ENCODE assay signal across 8 mouse cellular contexts in genomic region chr19:42744162-42744586, GRCm38 (mm10). TPM values are rescaled to one million over a fixed set of nuclear protein-coding genes. Genes with fewer than 3 reads are reported as not detected.
DNase-seq lines count a peak whose midpoint lies in the region; ATAC-seq and TF ChIP-seq lines count a peak whose summit lies in the region.

No protein-coding gene starts in this region.

- H3K4me2 ChIP-seq in embryonic facial prominence, embryonic 15.5 days (replicated peaks), result no peak overlapping the region
- H3K4me2 ChIP-seq in heart, embryonic 11.5 days, result no peak overlapping the region
- no peak overlapping the region for H3K4me2 ChIP-seq in kidney, postnatal 0 days (ENCODE audit: low read length)
- H3K4me2 ChIP-seq in midbrain, postnatal 0 days (ENCODE audit: low read depth, low read length, poor library complexity, severe bottlenecking), result no peak overlapping the region

- TF ChIP-seq POLR2A in liver, adult 2 months (IDR thresholded peaks at IDR 0.05; ENCODE audit: extremely low read depth, insufficient read depth, low read length), result no peak

- H3K79me3 ChIP-seq in C2C12 (ENCODE audit: low read depth), result no peaks in the 10 kb centered on the region

- no peaks in the 10 kb centered on the region for H3K9me3 ChIP-seq in embryonic facial prominence, embryonic 15.5 days (replicated peaks)
- H3K9me3 ChIP-seq in heart, embryonic 11.5 days (replicated peaks; ENCODE audit: control insufficient read depth, low read length), result no peaks in the 10 kb centered on the region
- no peaks in the 10 kb centered on the region for H3K9me3 ChIP-seq in kidney, postnatal 0 days (replicated peaks; ENCODE audit: low read length)
- H3K9me3 ChIP-seq in midbrain, postnatal 0 days (ENCODE audit: low read length), result no peaks in the 10 kb centered on the region

- peak; percentile 41 for DNase-seq in R1 (ENCODE audit: low read depth, low spot score)
- DNase-seq in kidney, postnatal 0 days (ENCODE audit: low spot score), result peak; percentile 88
- peak; percentile 34 for DNase-seq in liver, adult 2 months (ENCODE audit: extremely low read depth, low read depth, low spot score)
- DNase-seq in midbrain, postnatal 0 days (ENCODE audit: low spot score), result peak; percentile 80
- peak; percentile 55 to 71 for DNase-seq in urinary bladder, postnatal 4 days (ENCODE audit: low spot score in 2 of 2)

- no peak overlapping the region for H3K4me3 ChIP-seq in C2C12 (ENCODE audit: insufficient read depth, poor library complexity, severe bottlenecking)
- no peak overlapping the region for H3K4me3 ChIP-seq in embryonic facial prominence, embryonic 15.5 days (replicated peaks)
- no peak overlapping the region for H3K4me3 ChIP-seq in heart, embryonic 11.5 days (ENCODE audit: low read depth, low read length)
- H3K4me3 ChIP-seq in kidney, postnatal 0 days (replicated peaks; ENCODE audit: low read depth, low read length), result no peak overlapping the region
- no peak overlapping the region for H3K4me3 ChIP-seq in liver, adult 2 months (ENCODE audit: insufficient read depth, low read depth, low read length)
- H3K4me3 ChIP-seq in midbrain, postnatal 0 days (ENCODE audit: low read depth, low read length), result no peak overlapping the region

- H3K36me3 ChIP-seq in C2C12 (ENCODE audit: control insufficient read depth, insufficient read depth), result no peaks in the 10 kb centered on the region
- H3K36me3 ChIP-seq in embryonic facial prominence, embryonic 15.5 days, result no peaks in the 10 kb centered on the region
- H3K36me3 ChIP-seq in heart, embryonic 11.5 days (ENCODE audit: control insufficient read depth, insufficient read depth, low read length), result no peaks in the 10 kb centered on the region
- H3K36me3 ChIP-seq in kidney, postnatal 0 days (ENCODE audit: insufficient read depth, low read length), result no peaks in the 10 kb centered on the region
- no peaks in the 10 kb centered on the region for H3K36me3 ChIP-seq in liver, adult 2 months (ENCODE audit: control insufficient read depth, insufficient read depth, low read length)
- no peaks in the 10 kb centered on the region for H3K36me3 ChIP-seq in midbrain, postnatal 0 days (ENCODE audit: insufficient read depth, low read length)

- ATAC-seq in embryonic facial prominence, embryonic 15.5 days (ENCODE audit: insufficient number of reproducible peaks, low FRiP score, low TSS enrichment, low read depth), result peak; percentile 70
- ATAC-seq in heart, embryonic 11.5 days (replicated peaks; ENCODE audit: insufficient number of reproducible peaks, low FRiP score, low TSS enrichment), result peak; percentile 43; the same call in 1 of the 2 replicates
- no peak for ATAC-seq in kidney, postnatal 0 days (replicated peaks; ENCODE audit: low FRiP score, low read depth)
- peak; percentile 76 for ATAC-seq in midbrain, postnatal 0 days (ENCODE audit: low FRiP score)

- peak; percentile 61 for TF ChIP-seq CTCF in C2C12 (IDR thresholded peaks at IDR 0.05; ENCODE audit: control insufficient read depth, insufficient read depth, insufficient read length)
- peak; percentile 87 for TF ChIP-seq CTCF in kidney, postnatal 0 days (IDR thresholded peaks at IDR 0.05; ENCODE audit: low read depth)
- peak; percentile 93 for TF ChIP-seq CTCF in liver, adult 2 months (IDR thresholded peaks at IDR 0.05; ENCODE audit: low read depth, low read length)
- TF ChIP-seq CTCF in midbrain, postnatal 0 days (IDR thresholded peaks at IDR 0.05), result peak; percentile 88

- H3ac ChIP-seq in C2C12 (ENCODE audit: control insufficient read depth, insufficient read length, low read depth), result no peak overlapping the region

- 0 out of 2 replicates have a peak overlapping the region, but pooled peaks have one; percentile 1 for H3K27ac ChIP-seq in embryonic facial prominence, embryonic 15.5 days (replicated peaks)
- no peak overlapping the region for H3K27ac ChIP-seq in heart, embryonic 11.5 days (ENCODE audit: low read depth, low read length)
- no peak overlapping the region for H3K27ac ChIP-seq in kidney, postnatal 0 days
- no peak overlapping the region for H3K27ac ChIP-seq in liver, adult 2 months (replicated peaks; ENCODE audit: insufficient read depth, low read depth, low read length)
- no peak overlapping the region for H3K27ac ChIP-seq in midbrain, postnatal 0 days (ENCODE audit: low read depth, low read length)

- no peaks in the 10 kb centered on the region for H3K79me2 ChIP-seq in C2C12 (ENCODE audit: control insufficient read depth, insufficient read depth)
- no peaks in the 10 kb centered on the region for H3K79me2 ChIP-seq in liver, adult 2 months (ENCODE audit: control insufficient read depth, insufficient read depth, low read length)

- H3K27me3 ChIP-seq in C2C12 (ENCODE audit: control insufficient read depth, insufficient read depth, insufficient read length), result no peaks in the 10 kb centered on the region
- no peaks in the 10 kb centered on the region for H3K27me3 ChIP-seq in embryonic facial prominence, embryonic 15.5 days
- H3K27me3 ChIP-seq in heart, embryonic 11.5 days (ENCODE audit: control insufficient read depth, insufficient read depth, low read length), result no peaks in the 10 kb centered on the region; the same call in 1 of the 2 replicates
- no peaks in the 10 kb centered on the region for H3K27me3 ChIP-seq in kidney, postnatal 0 days (ENCODE audit: insufficient read depth, low read length)
- H3K27me3 ChIP-seq in liver, adult 2 months (ENCODE audit: control insufficient read depth, insufficient read depth, low read length), result no peaks in the 10 kb centered on the region
- H3K27me3 ChIP-seq in midbrain, postnatal 0 days (ENCODE audit: insufficient read depth, low read length), result no peaks in the 10 kb centered on the region

- H3K4me1 ChIP-seq in embryonic facial prominence, embryonic 15.5 days, result peaks cover 44% of the 10 kb centered on the region
- H3K4me1 ChIP-seq in heart, embryonic 11.5 days (ENCODE audit: control insufficient read depth, insufficient read depth, low read length), result peaks cover 25% of the 10 kb centered on the region
- no peaks in the 10 kb centered on the region for H3K4me1 ChIP-seq in kidney, postnatal 0 days (replicated peaks; ENCODE audit: insufficient read depth, low read length)
- H3K4me1 ChIP-seq in liver, adult 2 months (ENCODE audit: control insufficient read depth, insufficient read depth, low read length), result peaks cover 10% of the 10 kb centered on the region
- 0 out of 2 replicates have a peak, but pooled peaks cover 5% of the 10 kb centered on the region for H3K4me1 ChIP-seq in midbrain, postnatal 0 days (ENCODE audit: insufficient read depth, low read length)

- H3K9ac ChIP-seq in embryonic facial prominence, embryonic 15.5 days, result no peak overlapping the region
- H3K9ac ChIP-seq in heart, embryonic 11.5 days (ENCODE audit: low read depth, low read length), result no peak overlapping the region
- no peak overlapping the region for H3K9ac ChIP-seq in kidney, postnatal 0 days (ENCODE audit: low read depth, low read length)
- no peak overlapping the region for H3K9ac ChIP-seq in liver, adult 2 months (ENCODE audit: low read depth, low read length)
- H3K9ac ChIP-seq in midbrain, postnatal 0 days (replicated peaks; ENCODE audit: low read length, poor library complexity, severe bottlenecking), result no peak overlapping the region

- 21% methylated on average over 4 of the region's 4 CpGs for WGBS in embryonic facial prominence, embryonic 15.5 days
- 17% methylated on average over 4 of the region's 4 CpGs for WGBS in heart, embryonic 11.5 days (ENCODE audit: insufficient replicate concordance)
- 8% methylated on average over 4 of the region's 4 CpGs for WGBS in kidney, postnatal 0 days
- 38% methylated on average over 4 of the region's 4 CpGs for WGBS in liver, adult 2 months
- WGBS in midbrain, postnatal 0 days, result 32% methylated on average over 4 of the region's 4 CpGs

TF ChIP-seq in C2C12, 6 proteins besides CTCF, POLR2A, EP300 and RAD21:
- TF ChIP-seq MYOD1 (IDR thresholded peaks at IDR 0.05; ENCODE audit: control insufficient read depth, insufficient read length, low read depth), result no peak
- TF ChIP-seq USF1 (IDR thresholded peaks at IDR 0.05; ENCODE audit: low read depth), result no peak
- no peak for TF ChIP-seq MAX (IDR thresholded peaks at IDR 0.05)
- TF ChIP-seq MYOG (IDR thresholded peaks at IDR 0.05; ENCODE audit: control insufficient read depth, extremely low read depth, insufficient read length), result no peak
- TF ChIP-seq CEBPB (IDR thresholded peaks at IDR 0.05; ENCODE audit: low read depth), result no peak
- TF ChIP-seq FOSL1 (IDR thresholded peaks at IDR 0.05; ENCODE audit: insufficient read depth, low read length, poor library complexity, severe bottlenecking), result no peak

RNA-seq across cellular contexts. Expression of gene Pyroxd2, which starts 8.4 kb away (rescaled TPM):
- polyA plus RNA-seq in C2C12 (2012; fragmentation: generic; extraction: Trizol), result 0.06 TPM
- polyA plus RNA-seq in embryonic facial prominence, embryonic 15.5 days (2015; fragmentation: Nextera tagmentation; extraction: Ambion mirVana), result 4.0 and 4.2 TPM in 2 replicates
- polyA plus RNA-seq in heart, embryonic 11.5 days (2014; fragmentation: Nextera tagmentation; extraction: Ambion mirVana), result 2.3 TPM in 2 replicates
- polyA plus RNA-seq in kidney, postnatal 0 days (2015; fragmentation: Nextera tagmentation; extraction: Ambion mirVana), result 11.0 and 14.2 TPM in 2 replicates
- 6.6 and 9.2 TPM in 2 replicates for total RNA-seq in liver, adult 2 months (2014; rRNA removed)
- polyA plus RNA-seq in liver, adult 2 months (2012; rRNA removed), result 14.8 and 18.3 TPM in 2 replicates
- 3.0 and 4.0 TPM in 2 replicates for total RNA-seq in midbrain, postnatal 0 days (2014; rRNA removed)
- polyA plus RNA-seq in midbrain, postnatal 0 days (2015; fragmentation: Nextera tagmentation; extraction: Ambion mirVana), result 2.5 and 2.9 TPM in 2 replicates

RNA-seq across cellular contexts. Expression of gene Hps1, which starts 35.6 kb away (rescaled TPM):
- 7.8 TPM for polyA plus RNA-seq in C2C12 (2012; fragmentation: generic; extraction: Trizol)
- 16.4 and 20.6 TPM in 2 replicates for polyA plus RNA-seq in embryonic facial prominence, embryonic 15.5 days (2015; fragmentation: Nextera tagmentation; extraction: Ambion mirVana)
- polyA plus RNA-seq in heart, embryonic 11.5 days (2014; fragmentation: Nextera tagmentation; extraction: Ambion mirVana), result 8.1 and 8.2 TPM in 2 replicates
- polyA plus RNA-seq in kidney, postnatal 0 days (2015; fragmentation: Nextera tagmentation; extraction: Ambion mirVana), result 12.9 and 13.8 TPM in 2 replicates
- total RNA-seq in liver, adult 2 months (2014; rRNA removed), result 3.1 and 3.8 TPM in 2 replicates
- 9.4 and 14.3 TPM in 2 replicates for polyA plus RNA-seq in liver, adult 2 months (2012; rRNA removed)
- 11.0 and 19.7 TPM in 2 replicates for total RNA-seq in midbrain, postnatal 0 days (2014; rRNA removed)
- polyA plus RNA-seq in midbrain, postnatal 0 days (2015; fragmentation: Nextera tagmentation; extraction: Ambion mirVana), result 11.5 and 11.7 TPM in 2 replicates

Comparison
In these comparisons a context has a peak if more than half of its experiments do, and no peak if none do; other contexts are left out.
1. DNase-seq: peak in every context shown above with its lines; median percentile 88 in kidney, postnatal 0 days; 80 in midbrain, postnatal 0 days; 63 in urinary bladder, postnatal 4 days; 41 in R1; 34 in liver, adult 2 months.